Mouse (Mus musculus) midbrain, embryonic 13.5 days (tissue): ENCODE results near the gene Col4a3. TPM values are rescaled to one million over a fixed set of nuclear protein-coding genes. Genes with fewer than 3 reads are reported as not detected.

Source experiments
- ATAC-seq: fragments of 200-750 bp; cut with Nextera tagmentation; 2 replicates; pipeline ENCODE4 v1.8.0; 2017; ENCODE audit warnings: mild to moderate bottlenecking, moderate TSS enrichment, moderate library complexity
- H3K27ac ChIP-seq: fragments of 300-500 bp; sonication (generic); 2 replicates; pipeline ENCODE4 v1.5.1; 2015; ENCODE audit warnings: inconsistent platforms, mild to moderate bottlenecking, moderate library complexity
- H3K27me3 ChIP-seq: fragments of 300-500 bp; sonication (generic); 2 replicates; pipeline ENCODE4 v1.6.1; 2015; ENCODE audit warnings: mild to moderate bottlenecking, inconsistent platforms
- H3K36me3 ChIP-seq: fragments of 300-500 bp; sonication (generic); 2 replicates; pipeline ENCODE4 v1.6.1; 2015; ENCODE audit warnings: mild to moderate bottlenecking, inconsistent platforms
- H3K4me1 ChIP-seq: fragments of 300-500 bp; sonication (generic); replicated peaks from 2 replicates; pipeline ENCODE4 v1.6.1; 2015; ENCODE audit warnings: inconsistent platforms
- H3K4me2 ChIP-seq: fragments of 300-500 bp; sonication (generic); replicated peaks from 2 replicates; pipeline ENCODE4 v1.6.1; 2015; ENCODE audit warnings: moderate library complexity, mild to moderate bottlenecking, inconsistent platforms
- H3K4me3 ChIP-seq: fragments of 300-500 bp; sonication (generic); replicated peaks from 2 replicates; pipeline ENCODE4 v1.5.1; 2015; ENCODE audit warnings: mild to moderate bottlenecking, inconsistent platforms
- H3K9ac ChIP-seq: fragments of 300-500 bp; sonication (generic); replicated peaks from 2 replicates; pipeline ENCODE4 v1.6.1; 2015; ENCODE audit warnings: mild to moderate bottlenecking, inconsistent platforms
- H3K9me3 ChIP-seq: fragments of 300-500 bp; sonication (generic); 2 replicates; pipeline ENCODE4 v1.6.1; 2016; ENCODE audit warnings: mild to moderate bottlenecking, inconsistent platforms
- WGBS: fragments of 180-500 bp; shearing (Covaris S2); methylation state at CpG from one replicate; pipeline ENCODE4 v1.1.7; 2015; 5-methylcytosine and 5-hydroxymethylcytosine counted together
- polyA plus RNA-seq: library from polyadenylated mRNA; unstranded; fragments of >200 nt; fragmentation: Nextera tagmentation; extraction: Ambion mirVana; gene quantifications from 2 replicates; pipeline ENCODE4 v1.2.1, GENCODE M21; 2015

The Col4a3 gene
- 0.09 and 0.14 TPM in 2 replicates for polyA plus RNA-seq

GRCm38 (mm10) chr1:82586713-82587399 is at the start of gene Col4a3, which contains the start of gene Col4a4:
Col4a3 (plus strand) TSS chr1:82586921.
Col4a4 (minus strand) TSS chr1:82586849.
- Histone ChIP-seq H3K4me1 (peaks cover 12% of the 10 kb centered on the region), H3K9me3 (no peaks in the 10 kb centered on the region), H3K9ac (peak within 1 kb of the TSS; percentile 46; the same call in 1 of the 2 replicates), H3K27me3 (peaks cover 20% of the 10 kb centered on the region), H3K36me3 (no peaks in the 10 kb centered on the region), H3K4me3 (peak within 1 kb of the TSS; percentile 33), H3K4me2 (peak within 1 kb of the TSS; percentile 61), H3K27ac (no peak within 1 kb of the TSS)
- 4% methylated on average over 34 of the region's 34 CpGs for WGBS
- ATAC-seq = peak; percentile 55; the same call in 1 of the 2 replicates

GRCm38 (mm10) chr1:82537848-82538247 is 48.9 kb upstream of the Col4a3 start:
- no peak overlapping the region for H3K4me2 ChIP-seq
- H3K4me3 ChIP-seq = no peak overlapping the region
- H3K4me1 ChIP-seq = peaks cover 9% of the 10 kb centered on the region
- no peaks in the 10 kb centered on the region for H3K9me3 ChIP-seq
- no peak for ATAC-seq
- 76% methylated on average over 3 of the region's 3 CpGs for WGBS
- no peak overlapping the region for H3K27ac ChIP-seq
- no peak overlapping the region for H3K9ac ChIP-seq
- no peaks in the 10 kb centered on the region for H3K27me3 ChIP-seq
- H3K36me3 ChIP-seq = no peaks in the 10 kb centered on the region

- Histone ChIP-seq H3K4me1 (peaks cover 9% of the 10 kb centered on the region), H3K4me2 (no peak overlapping the region), H3K9me3 (no peaks in the 10 kb centered on the region), H3K27me3 (no peaks in the 10 kb centered on the region), H3K4me3 (no peak overlapping the region), H3K36me3 (no peaks in the 10 kb centered on the region), H3K9ac (no peak overlapping the region), H3K27ac (no peak overlapping the region)
- 87% methylated on average over 5 of the region's 5 CpGs for WGBS
- no peak for ATAC-seq
These were observed 46.7 kb upstream of the Col4a3 start for GRCm38 (mm10) chr1:82540056-82540455.

- 0 out of 2 replicates have a peak, but pooled peaks cover 3% of the 10 kb centered on the region for H3K4me1 ChIP-seq
- H3K9ac ChIP-seq = no peak overlapping the region
- H3K27ac ChIP-seq = no peak overlapping the region
- H3K9me3 ChIP-seq = no peaks in the 10 kb centered on the region
- ATAC-seq = no peak
- no peak overlapping the region for H3K4me2 ChIP-seq
- no peaks in the 10 kb centered on the region for H3K27me3 ChIP-seq
- no peak overlapping the region for H3K4me3 ChIP-seq
- H3K36me3 ChIP-seq = no peaks in the 10 kb centered on the region
- WGBS = 92% methylated on average over 2 of the region's 2 CpGs
These were observed 42.8 kb upstream of the Col4a3 start for GRCm38 (mm10) chr1:82543934-82544333.

GRCm38 (mm10) chr1:82544419-82545185 is 42.1 kb upstream of the Col4a3 start:
- WGBS = 76% methylated on average over 6 of the region's 6 CpGs
- no peak for ATAC-seq

GRCm38 (mm10) chr1:82545199-82545960 is 41.3 kb upstream of the Col4a3 start:
- no peak overlapping the region for H3K4me3 ChIP-seq
- H3K4me2 ChIP-seq = no peak overlapping the region
- no peak overlapping the region for H3K27ac ChIP-seq
- H3K9ac ChIP-seq = no peak overlapping the region
- 0 out of 2 replicates have a peak, but pooled peaks cover 3% of the 10 kb centered on the region for H3K4me1 ChIP-seq
- no peaks in the 10 kb centered on the region for H3K36me3 ChIP-seq
- no peaks in the 10 kb centered on the region for H3K27me3 ChIP-seq
- H3K9me3 ChIP-seq = no peaks in the 10 kb centered on the region
- WGBS = 55% methylated on average over 8 of the region's 8 CpGs
- ATAC-seq = 0 out of 2 replicates have a peak, but pooled peaks have one; percentile 48

More at GRCm38 (mm10) chr1:82544419-82545185, 42.1 kb upstream of the Col4a3 start:
- H3K4me1 ChIP-seq = 0 out of 2 replicates have a peak, but pooled peaks cover 3% of the 10 kb centered on the region
- H3K9ac ChIP-seq = no peak overlapping the region
- no peaks in the 10 kb centered on the region for H3K9me3 ChIP-seq
- H3K27me3 ChIP-seq = no peaks in the 10 kb centered on the region
- no peak overlapping the region for H3K4me3 ChIP-seq
- H3K4me2 ChIP-seq = no peak overlapping the region
- H3K36me3 ChIP-seq = no peaks in the 10 kb centered on the region
- no peak overlapping the region for H3K27ac ChIP-seq

- no peaks in the 10 kb centered on the region for H3K9me3 ChIP-seq
- no peaks in the 10 kb centered on the region for H3K27me3 ChIP-seq
- no peak overlapping the region for H3K4me3 ChIP-seq
- no peak overlapping the region for H3K4me2 ChIP-seq
- no peak overlapping the region for H3K27ac ChIP-seq
- ATAC-seq = peak; percentile 85
- 49% methylated on average over 6 of the region's 6 CpGs for WGBS
- H3K36me3 ChIP-seq = no peaks in the 10 kb centered on the region
- H3K4me1 ChIP-seq = no peaks in the 10 kb centered on the region
- H3K9ac ChIP-seq = no peak overlapping the region
These were observed 32.3 kb upstream of the Col4a3 start for GRCm38 (mm10) chr1:82554443-82554850.

GRCm38 (mm10) chr1:82554889-82555288 is 31.8 kb upstream of the Col4a3 start:
- no peak overlapping the region for H3K27ac ChIP-seq
- no peak overlapping the region for H3K4me2 ChIP-seq
- WGBS = 76% methylated on average over 5 of the region's 5 CpGs
- no peaks in the 10 kb centered on the region for H3K4me1 ChIP-seq
- H3K27me3 ChIP-seq = no peaks in the 10 kb centered on the region
- no peaks in the 10 kb centered on the region for H3K9me3 ChIP-seq
- no peak overlapping the region for H3K4me3 ChIP-seq
- no peak overlapping the region for H3K9ac ChIP-seq
- H3K36me3 ChIP-seq = no peaks in the 10 kb centered on the region
- ATAC-seq = peak; percentile 37

GRCm38 (mm10) chr1:82560223-82560622 is 26.5 kb upstream of the Col4a3 start:
- Histone ChIP-seq H3K9me3 (no peaks in the 10 kb centered on the region), H3K4me1 (no peaks in the 10 kb centered on the region), H3K9ac (no peak overlapping the region), H3K36me3 (no peaks in the 10 kb centered on the region), H3K27ac (no peak overlapping the region), H3K4me3 (no peak overlapping the region), H3K27me3 (no peaks in the 10 kb centered on the region), H3K4me2 (no peak overlapping the region)
- no peak for ATAC-seq
- 89% methylated on average over 4 of the region's 4 CpGs for whole genome bisulfite sequencing

- WGBS = 87% methylated on average over 4 of the region's 4 CpGs
- H3K9me3 ChIP-seq = no peaks in the 10 kb centered on the region
- H3K9ac ChIP-seq = no peak overlapping the region
- H3K4me3 ChIP-seq = no peak overlapping the region
- no peaks in the 10 kb centered on the region for H3K27me3 ChIP-seq
- no peaks in the 10 kb centered on the region for H3K4me1 ChIP-seq
- no peak overlapping the region for H3K4me2 ChIP-seq
- H3K27ac ChIP-seq = no peak overlapping the region
- no peak for ATAC-seq
- H3K36me3 ChIP-seq = no peaks in the 10 kb centered on the region
These were observed 17.3 kb upstream of the Col4a3 start for GRCm38 (mm10) chr1:82569405-82569804.

GRCm38 (mm10) chr1:82571758-82572157 is 15.0 kb upstream of the Col4a3 start:
- Histone ChIP-seq H3K27ac (no peak overlapping the region), H3K4me1 (no peaks in the 10 kb centered on the region), H3K36me3 (no peaks in the 10 kb centered on the region), H3K27me3 (no peaks in the 10 kb centered on the region), H3K9ac (no peak overlapping the region), H3K9me3 (no peaks in the 10 kb centered on the region), H3K4me2 (no peak overlapping the region), H3K4me3 (no peak overlapping the region)
- ATAC-seq = no peak
- WGBS = 83% methylated on average over 1 of the region's 1 CpGs

GRCm38 (mm10) chr1:82575681-82576080 is 11.0 kb upstream of the Col4a3 start:
- Histone ChIP-seq H3K27ac (no peak overlapping the region), H3K4me3 (no peak overlapping the region), H3K4me2 (no peak overlapping the region), H3K9me3 (no peaks in the 10 kb centered on the region), H3K36me3 (no peaks in the 10 kb centered on the region), H3K9ac (no peak overlapping the region), H3K4me1 (no peaks in the 10 kb centered on the region), H3K27me3 (no peaks in the 10 kb centered on the region)
- 90% methylated on average over 3 of the region's 3 CpGs for WGBS
- ATAC-seq = no peak
